Mouse (Mus musculus) C2C12 (cell line): Measurements from ENCODE around the gene Frmpd3.

Source experiments
- CEBPB ChIP-seq: IDR thresholded peaks from one replicate; pipeline ENCODE4 v1.6.1; 2011; ENCODE audit warnings: low read depth, mild to moderate bottlenecking, control low read depth, moderate library complexity
- CTCF ChIP-seq: IDR thresholded peaks from one replicate; pipeline ENCODE4 v1.5.1; 2011; ENCODE audit not compliant: control insufficient read depth, insufficient read depth, insufficient read length
- FOSL1 ChIP-seq: IDR thresholded peaks from one replicate; pipeline ENCODE4 v1.8.0; 2011; ENCODE audit warnings: mild to moderate bottlenecking, low read length; ENCODE audit not compliant: poor library complexity, insufficient read depth, severe bottlenecking
- MAX ChIP-seq: IDR thresholded peaks from one replicate; pipeline ENCODE4 v1.6.1; 2011; ENCODE audit warnings: mild to moderate bottlenecking, control low read depth
- MYOD1 ChIP-seq: IDR thresholded peaks from one replicate; pipeline ENCODE4 v1.6.1; 2011; ENCODE audit warnings: low read depth; ENCODE audit not compliant: control insufficient read depth, insufficient read length
- MYOG ChIP-seq: IDR thresholded peaks from one replicate; pipeline ENCODE4 v1.6.1; 2011; ENCODE audit not compliant: control insufficient read depth, insufficient read length; ENCODE audit errors: extremely low read depth
- USF1 ChIP-seq: IDR thresholded peaks from one replicate; pipeline ENCODE4 v1.6.1; 2011; ENCODE audit warnings: low read depth, mild to moderate bottlenecking, control low read depth, moderate library complexity

GRCm38 (mm10) chrX:140431981-140432380 is 89.9 kb downstream of the Frmpd3 start:
- TF ChIP-seq CTCF, result no peak
- TF ChIP-seq USF1, result no peak
- TF ChIP-seq MAX, result no peak
- no peak for TF ChIP-seq MYOD1
- TF ChIP-seq CEBPB, result no peak
- TF ChIP-seq MYOG, result no peak
- no peak for TF ChIP-seq FOSL1
